Mouse (Mus musculus): ENCODE measurements at regions not wholly inside any gene's neighbourhood (a gene's known extent, or its start where the extent isn't known, plus 50 kb on each side); places are given as distances from the start of the nearest gene placed in this dataset.

GRCm38 (mm10) chr10:31034782-31035181 is 192.2 kb upstream of the Hey2 start:
- WGBS = 71% methylated on average over 3 of the region's 3 CpGs
- no peak overlapping the region for H3K4me2 ChIP-seq (ENCODE audit: low read depth, low read length, severe bottlenecking)
- H3K36me3 ChIP-seq (ENCODE audit: control insufficient read depth, insufficient read depth, low read length) = no peaks in the 10 kb centered on the region
- H3K27me3 ChIP-seq (ENCODE audit: control insufficient read depth, insufficient read depth, low read length) = no peaks in the 10 kb centered on the region
- H3K27ac ChIP-seq (ENCODE audit: low read depth, low read length) = no peak overlapping the region
- no peak overlapping the region for H3K4me3 ChIP-seq (ENCODE audit: low read depth, low read length)
- ATAC-seq (replicated peaks; ENCODE audit: low FRiP score) (no peak), DNase-seq (ENCODE audit: low spot score) (no peak)
- H3K9me3 ChIP-seq (ENCODE audit: control insufficient read depth, low read length) = no peaks in the 10 kb centered on the region
- no peaks in the 10 kb centered on the region for H3K4me1 ChIP-seq (replicated peaks; ENCODE audit: control insufficient read depth, insufficient read depth, low read length)
- no peak overlapping the region for H3K9ac ChIP-seq (ENCODE audit: low read length)

DNA sequence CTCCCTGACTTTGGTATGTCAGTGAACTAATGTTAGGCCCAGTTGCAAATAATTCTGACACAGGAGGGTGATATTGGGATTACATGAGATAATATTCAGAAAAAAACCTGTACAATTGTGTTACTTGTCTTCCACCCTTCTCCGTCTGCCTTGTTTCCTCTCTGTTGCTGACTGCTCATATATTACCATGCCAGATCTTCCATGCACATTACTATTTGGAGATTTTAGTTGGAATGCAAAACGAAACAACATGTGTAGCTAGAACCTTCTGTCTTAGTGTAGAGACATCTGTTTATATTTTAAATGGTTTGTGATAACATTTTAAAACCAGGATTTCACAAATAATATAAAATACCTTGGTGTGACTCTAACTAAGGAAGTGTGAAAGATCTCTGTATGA is 188.1 kb upstream of the Hey2 start:
- 88% methylated on average over 2 of the region's 2 CpGs for WGBS
- Histone ChIP-seq H3K9ac (ENCODE audit: low read length) (no peak overlapping the region), H3K36me3 (ENCODE audit: control insufficient read depth, insufficient read depth, low read length) (no peaks in the 10 kb centered on the region), H3K4me1 (replicated peaks; ENCODE audit: control insufficient read depth, insufficient read depth, low read length) (no peaks in the 10 kb centered on the region), H3K27ac (ENCODE audit: low read depth, low read length) (no peak overlapping the region), H3K4me3 (ENCODE audit: low read depth, low read length) (no peak overlapping the region), H3K4me2 (ENCODE audit: low read depth, low read length, severe bottlenecking) (no peak overlapping the region), H3K27me3 (ENCODE audit: control insufficient read depth, insufficient read depth, low read length) (no peaks in the 10 kb centered on the region), H3K9me3 (ENCODE audit: control insufficient read depth, low read length) (no peaks in the 10 kb centered on the region)
- no peak for ATAC-seq (replicated peaks; ENCODE audit: low FRiP score)
- DNase-seq (ENCODE audit: low spot score) = no peak

DNA sequence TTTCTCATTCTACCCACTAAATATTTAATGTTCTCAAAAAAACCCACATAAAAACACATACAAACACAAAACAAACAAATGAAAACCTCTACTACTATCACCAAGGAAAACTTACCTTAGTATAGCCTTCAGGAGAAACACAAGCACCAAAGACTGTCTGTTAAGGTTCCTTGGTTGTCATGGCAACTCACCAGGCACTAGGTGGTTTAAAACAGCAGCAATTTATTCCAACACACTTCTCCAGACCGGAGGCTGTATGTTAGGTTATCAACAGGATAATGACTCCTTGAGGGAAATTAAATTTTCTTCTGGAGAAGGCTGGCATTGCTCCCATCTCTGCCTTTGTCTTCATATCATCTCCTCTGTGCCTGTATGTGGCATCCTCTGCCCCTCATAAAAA is 183.8 kb upstream of the Hey2 start:
- H3K27ac ChIP-seq (ENCODE audit: low read depth, low read length) = no peak overlapping the region
- H3K36me3 ChIP-seq (ENCODE audit: control insufficient read depth, insufficient read depth, low read length) = no peaks in the 10 kb centered on the region
- H3K4me2 ChIP-seq (ENCODE audit: low read depth, low read length, severe bottlenecking) = no peak overlapping the region
- no peak for DNase-seq (ENCODE audit: low spot score)
- ATAC-seq (replicated peaks; ENCODE audit: low FRiP score) = no peak
- no peaks in the 10 kb centered on the region for H3K9me3 ChIP-seq (ENCODE audit: control insufficient read depth, low read length)
- no peak overlapping the region for H3K9ac ChIP-seq (ENCODE audit: low read length)
- no peak overlapping the region for H3K4me3 ChIP-seq (ENCODE audit: low read depth, low read length)
- H3K4me1 ChIP-seq (replicated peaks; ENCODE audit: control insufficient read depth, insufficient read depth, low read length) = no peaks in the 10 kb centered on the region
- H3K27me3 ChIP-seq (ENCODE audit: control insufficient read depth, insufficient read depth, low read length) = no peaks in the 10 kb centered on the region
- WGBS = 50% methylated on average over 1 of the region's 1 CpGs

DNA sequence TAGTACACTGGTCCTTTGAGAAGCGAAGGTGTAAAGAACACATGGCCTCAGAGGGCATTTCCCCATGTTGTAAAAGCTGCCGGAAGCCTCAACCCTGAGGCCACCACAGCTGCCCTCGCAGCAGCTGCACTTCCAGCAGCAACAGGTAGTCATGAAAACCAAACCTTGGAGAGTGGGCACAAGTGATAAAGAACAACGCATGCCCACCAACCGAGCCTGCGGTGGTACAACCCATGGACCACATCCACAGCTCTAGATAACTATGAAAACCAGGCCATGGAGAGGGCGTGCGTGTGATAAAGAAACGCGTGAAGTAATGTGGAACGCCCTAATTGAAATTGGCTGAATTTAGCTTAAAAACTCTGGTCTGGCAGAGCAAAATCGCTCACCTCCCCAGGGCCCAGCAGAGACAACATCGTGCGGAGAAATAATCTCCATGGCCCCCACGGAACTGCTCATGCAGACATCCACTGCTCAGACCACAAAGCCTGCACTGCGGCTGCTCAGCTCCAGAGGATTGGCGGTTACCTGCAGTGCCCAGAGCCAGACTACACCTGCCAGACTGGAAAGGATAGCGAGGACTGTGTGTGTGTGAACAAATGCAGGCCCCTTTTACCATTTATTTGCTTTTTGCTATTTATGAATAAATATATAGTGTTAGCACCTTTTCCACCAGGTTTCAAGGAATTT is 170.2 kb upstream of the Hey2 start:
- ATAC-seq (replicated peaks; ENCODE audit: low FRiP score) (no peak), DNase-seq (ENCODE audit: low spot score) (no peak)
- 86% methylated on average over 18 of the region's 18 CpGs for WGBS
- Histone ChIP-seq H3K4me2 (ENCODE audit: low read depth, low read length, severe bottlenecking) (no peak overlapping the region), H3K27ac (ENCODE audit: low read depth, low read length) (no peak overlapping the region), H3K27me3 (ENCODE audit: control insufficient read depth, insufficient read depth, low read length) (no peaks in the 10 kb centered on the region), H3K9ac (ENCODE audit: low read length) (no peak overlapping the region), H3K4me3 (ENCODE audit: low read depth, low read length) (no peak overlapping the region), H3K36me3 (ENCODE audit: control insufficient read depth, insufficient read depth, low read length) (no peaks in the 10 kb centered on the region), H3K4me1 (replicated peaks; ENCODE audit: control insufficient read depth, insufficient read depth, low read length) (no peaks in the 10 kb centered on the region), H3K9me3 (ENCODE audit: control insufficient read depth, low read length) (no peaks in the 10 kb centered on the region)

DNA sequence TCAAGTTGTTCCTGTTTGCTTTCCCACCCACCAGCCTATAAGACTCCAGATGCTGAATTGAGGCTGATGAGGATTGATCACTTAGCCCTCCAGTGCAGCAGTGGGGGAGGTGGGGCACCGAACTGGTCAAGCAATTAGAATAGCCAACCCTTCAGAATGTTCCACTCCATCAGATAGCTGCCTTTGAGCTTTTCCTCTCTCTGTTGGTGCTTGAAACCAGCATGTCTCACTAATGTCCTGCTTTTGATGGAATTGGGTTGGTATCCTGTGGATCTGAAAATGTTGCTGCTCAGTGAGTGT is 167.3 kb upstream of the Hey2 start:
- no peaks in the 10 kb centered on the region for H3K4me1 ChIP-seq (replicated peaks; ENCODE audit: control insufficient read depth, insufficient read depth, low read length)
- no peaks in the 10 kb centered on the region for H3K36me3 ChIP-seq (ENCODE audit: control insufficient read depth, insufficient read depth, low read length)
- no peak overlapping the region for H3K27ac ChIP-seq (ENCODE audit: low read depth, low read length)
- no peak overlapping the region for H3K4me2 ChIP-seq (ENCODE audit: low read depth, low read length, severe bottlenecking)
- ATAC-seq (replicated peaks; ENCODE audit: low FRiP score) (no peak), DNase-seq (ENCODE audit: low spot score) (no peak)
- no peaks in the 10 kb centered on the region for H3K27me3 ChIP-seq (ENCODE audit: control insufficient read depth, insufficient read depth, low read length)
- 76% methylated on average over 1 of the region's 1 CpGs for WGBS
- no peak overlapping the region for H3K4me3 ChIP-seq (ENCODE audit: low read depth, low read length)
- H3K9ac ChIP-seq (ENCODE audit: low read length) = no peak overlapping the region
- no peaks in the 10 kb centered on the region for H3K9me3 ChIP-seq (ENCODE audit: control insufficient read depth, low read length)

GRCm38 (mm10) chr10:31009128-31009954 is 166.7 kb upstream of the Hey2 start:
- H3K4me1 ChIP-seq (replicated peaks; ENCODE audit: control insufficient read depth, insufficient read depth, low read length) = no peaks in the 10 kb centered on the region
- H3K9me3 ChIP-seq (ENCODE audit: control insufficient read depth, low read length) = no peaks in the 10 kb centered on the region
- H3K36me3 ChIP-seq (ENCODE audit: control insufficient read depth, insufficient read depth, low read length) = no peaks in the 10 kb centered on the region
- H3K27ac ChIP-seq (ENCODE audit: low read depth, low read length) = no peak overlapping the region
- no peak for ATAC-seq (replicated peaks; ENCODE audit: low FRiP score)
- 85% methylated on average over 5 of the region's 5 CpGs for WGBS
- no peaks in the 10 kb centered on the region for H3K27me3 ChIP-seq (ENCODE audit: control insufficient read depth, insufficient read depth, low read length)
- no peak overlapping the region for H3K9ac ChIP-seq (ENCODE audit: low read length)
- no peak overlapping the region for H3K4me2 ChIP-seq (ENCODE audit: low read depth, low read length, severe bottlenecking)
- DNase-seq (ENCODE audit: low spot score) = no peak
- H3K4me3 ChIP-seq (ENCODE audit: low read depth, low read length) = no peak overlapping the region

GRCm38 (mm10) chr10:30998163-30998944 is 155.8 kb upstream of the Hey2 start:
- H3K9me3 ChIP-seq (ENCODE audit: control insufficient read depth, low read length) = no peaks in the 10 kb centered on the region
- 83% methylated on average over 12 of the region's 12 CpGs for WGBS
- H3K4me3 ChIP-seq (ENCODE audit: low read depth, low read length) = no peak overlapping the region
- no peak overlapping the region for H3K4me2 ChIP-seq (ENCODE audit: low read depth, low read length, severe bottlenecking)
- no peak overlapping the region for H3K9ac ChIP-seq (ENCODE audit: low read length)
- ATAC-seq (replicated peaks; ENCODE audit: low FRiP score) (no peak), DNase-seq (ENCODE audit: low spot score) (no peak)
- no peak overlapping the region for H3K27ac ChIP-seq (ENCODE audit: low read depth, low read length)
- no peaks in the 10 kb centered on the region for H3K4me1 ChIP-seq (replicated peaks; ENCODE audit: control insufficient read depth, insufficient read depth, low read length)
- no peaks in the 10 kb centered on the region for H3K27me3 ChIP-seq (ENCODE audit: control insufficient read depth, insufficient read depth, low read length)
- no peaks in the 10 kb centered on the region for H3K36me3 ChIP-seq (ENCODE audit: control insufficient read depth, insufficient read depth, low read length)

DNA sequence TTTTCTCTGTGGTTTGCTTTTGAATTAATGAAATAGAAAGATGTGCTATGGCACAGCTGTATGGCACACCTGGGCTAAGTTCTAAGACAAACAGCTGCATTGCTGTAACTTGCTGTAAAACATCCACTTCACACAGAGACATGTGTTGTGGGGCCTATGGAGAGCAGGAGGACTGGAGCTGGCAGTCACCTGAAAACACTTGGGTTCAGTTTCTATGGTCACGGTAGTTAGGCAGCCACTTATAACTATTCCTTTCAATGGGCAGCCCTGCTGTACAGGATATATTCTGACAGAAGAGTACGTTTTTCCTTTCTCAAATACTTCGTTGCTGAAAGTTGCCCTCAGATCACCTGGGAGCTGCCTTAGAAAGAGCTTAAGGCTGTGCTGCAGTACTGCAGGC is 149.6 kb upstream of the Hey2 start:
- WGBS = 88% methylated on average over 3 of the region's 3 CpGs
- no peak for ATAC-seq (replicated peaks; ENCODE audit: low FRiP score)
- DNase-seq (ENCODE audit: low spot score) = no peak

More for the DNA sequence above, 149.6 kb upstream of the Hey2 start:
- Histone ChIP-seq H3K4me3 (ENCODE audit: low read depth, low read length) (no peak overlapping the region), H3K9ac (ENCODE audit: low read length) (no peak overlapping the region), H3K27ac (ENCODE audit: low read depth, low read length) (no peak overlapping the region), H3K4me1 (replicated peaks; ENCODE audit: control insufficient read depth, insufficient read depth, low read length) (no peaks in the 10 kb centered on the region), H3K36me3 (ENCODE audit: control insufficient read depth, insufficient read depth, low read length) (no peaks in the 10 kb centered on the region), H3K27me3 (ENCODE audit: control insufficient read depth, insufficient read depth, low read length) (no peaks in the 10 kb centered on the region), H3K4me2 (ENCODE audit: low read depth, low read length, severe bottlenecking) (no peak overlapping the region), H3K9me3 (ENCODE audit: control insufficient read depth, low read length) (no peaks in the 10 kb centered on the region)
